Mouse (Mus musculus) stomach, postnatal 0 days (tissue): ENCODE results near the gene Akap6.

Experiments used
- CTCF ChIP-seq: IDR thresholded peaks from 2 replicates; pipeline ENCODE4 v1.5.1; 2016; ENCODE audit warnings: antibody characterized with exemption, low read depth, mild to moderate bottlenecking, moderate library complexity
- EP300 ChIP-seq: optimal IDR thresholded peaks from 2 replicates; pipeline ENCODE3; 2016; ENCODE audit warnings: antibody characterized with exemption

DNA sequence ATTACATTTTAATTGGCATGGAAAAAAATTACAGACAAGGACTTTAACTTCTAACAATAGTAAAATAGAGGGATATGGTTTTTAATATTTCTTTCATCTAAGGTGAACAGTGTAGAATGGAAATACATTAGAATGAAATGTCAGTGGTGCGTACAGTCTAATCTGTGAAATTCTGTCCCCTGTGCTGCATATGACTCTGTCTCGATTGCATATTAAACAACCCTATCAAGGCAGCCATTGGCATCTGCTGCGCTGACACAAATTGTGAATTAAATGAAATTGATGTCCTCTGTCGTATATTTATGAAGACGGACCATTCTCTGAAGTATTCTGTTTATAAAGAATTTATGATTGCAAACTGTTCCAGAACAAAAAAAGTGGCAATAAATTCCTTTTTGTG, 371.7 kb downstream of the Akap6 start:
- TF ChIP-seq CTCF (no peak), EP300 (no peak)
